Mouse (Mus musculus) regulatory T cell (primary cell): Measurements from ENCODE around the gene Enpp4.

ENCODE experiments used
- in situ Hi-C: fragments of 300-600 bp; cut with MboI, MseI; formaldehyde crosslinking; loops from one replicate; pipeline ENCODE4 v1.15.1; 2025; ENCODE audit warnings: high pct_unique_total_duplicates

Enpp4 gene

GRCm38 (mm10) chr17:44100486-44100885, 5.1 kb downstream of the Enpp4 start:
- in situ Hi-C loops, result no loop called here

- in situ Hi-C loops, result no loop called here
These were observed 14.1 kb downstream of the Enpp4 start for GRCm38 (mm10) chr17:44091512-44091911.

GRCm38 (mm10) chr17:44090916-44091315, 14.7 kb downstream of the Enpp4 start:
- in situ Hi-C loops, result no loop called here

- in situ Hi-C loops, result no loop called here
These were observed 17.4 kb downstream of the Enpp4 start for GRCm38 (mm10) chr17:44088226-44088625.

DNA sequence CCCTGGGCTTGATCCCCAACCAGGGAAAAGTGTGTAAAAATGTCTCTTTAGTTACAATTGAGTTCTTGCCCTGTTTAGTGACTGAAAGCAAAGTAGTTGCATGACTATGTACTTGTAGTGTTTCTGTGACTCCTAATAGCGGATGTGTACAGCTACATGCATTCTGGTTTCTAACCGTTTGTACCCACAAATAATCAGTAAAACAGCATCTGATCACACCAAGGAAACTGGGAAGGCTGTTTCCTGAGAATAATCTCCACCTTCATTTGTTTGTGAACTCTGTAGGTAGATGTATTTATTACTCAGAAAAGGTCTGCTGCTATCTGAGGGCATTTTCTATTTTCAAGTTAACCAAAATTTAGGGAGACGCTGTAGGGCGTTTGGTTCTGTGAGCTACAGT, 22.5 kb downstream of the Enpp4 start:
- in situ Hi-C loops, result no loop called here

GRCm38 (mm10) chr17:44078631-44079350, 26.8 kb downstream of the Enpp4 start, which contains the start of gene Enpp5:
Enpp5 (plus strand) TSS chr17:44078813.
- in situ Hi-C loops, result no loop called here

DNA sequence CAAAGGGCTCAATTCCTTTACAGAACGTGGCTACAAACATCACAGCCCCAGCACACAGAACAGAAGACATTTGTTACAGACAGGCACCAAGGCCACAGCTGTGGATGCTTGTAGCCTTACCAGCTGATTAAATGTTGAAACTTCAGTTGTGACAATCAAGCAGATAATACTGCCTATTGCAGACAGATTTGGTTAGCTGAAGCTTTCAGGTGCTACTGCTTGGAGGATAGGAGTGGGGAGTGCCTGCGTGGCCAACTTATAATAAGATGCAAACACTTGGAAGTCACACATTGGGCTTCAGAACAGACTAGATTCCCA, 27.8 kb downstream of the Enpp4 start:
- in situ Hi-C loops, result no loop called here

GRCm38 (mm10) chr17:44077146-44077842, 28.3 kb downstream of the Enpp4 start:
- in situ Hi-C loops, result no loop called here

GRCm38 (mm10) chr17:44076051-44076680, 29.4 kb downstream of the Enpp4 start:
- in situ Hi-C loops, result no loop called here

DNA sequence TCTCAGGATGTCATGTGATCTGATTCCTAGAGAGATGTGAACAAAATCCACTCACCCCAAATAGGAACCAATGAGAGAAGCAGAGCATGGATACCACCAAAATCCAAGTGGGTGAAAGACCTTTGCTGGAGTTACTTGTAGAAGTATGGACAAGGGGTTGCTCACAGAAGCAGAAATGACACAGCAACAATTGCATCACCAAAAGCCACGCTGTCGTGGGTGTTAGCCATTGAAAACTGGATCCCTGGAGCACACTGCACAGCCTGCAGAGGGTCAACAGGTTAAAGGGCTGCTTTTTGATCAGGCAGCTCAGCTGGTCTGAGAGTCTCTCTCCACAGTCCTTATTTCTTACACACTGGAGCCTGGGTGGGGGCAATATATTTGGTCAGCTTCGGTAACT, 30.0 kb downstream of the Enpp4 start:
- in situ Hi-C loops, result no loop called here

- in situ Hi-C loops, result loop anchor here (5.0 kb wide), 1 partner anchor 61 kb away; no protein-coding TSS in a partner anchor
These were observed 33.9 kb downstream of the Enpp4 start for GRCm38 (mm10) chr17:44071680-44072079.

GRCm38 (mm10) chr17:44068876-44069275, 36.7 kb downstream of the Enpp4 start:
- in situ Hi-C loops, result no loop called here

GRCm38 (mm10) chr17:44061289-44061890, 44.2 kb downstream of the Enpp4 start:
- in situ Hi-C loops, result no loop called here

- in situ Hi-C loops, result no loop called here
These were observed 44.8 kb downstream of the Enpp4 start for GRCm38 (mm10) chr17:44060781-44061180.

DNA sequence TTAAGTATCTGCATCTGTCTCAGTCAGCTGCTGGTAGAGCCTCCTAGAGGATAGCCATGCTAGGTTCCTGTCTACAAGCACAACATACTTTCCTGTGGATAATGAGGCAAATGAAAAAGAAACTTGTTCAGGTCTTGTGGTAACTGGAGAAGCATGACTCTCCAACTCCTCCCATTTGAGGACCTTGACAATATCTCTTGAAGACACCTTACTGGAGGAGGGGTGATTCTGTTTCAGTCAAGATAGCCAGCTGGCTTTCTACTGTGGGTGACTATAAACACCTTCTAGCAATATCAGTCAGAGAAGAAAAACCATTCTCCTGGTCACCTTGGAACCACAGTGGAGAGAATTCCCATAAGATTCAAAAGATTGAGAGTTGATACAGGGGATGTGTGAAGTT, 47.5 kb downstream of the Enpp4 start:
- in situ Hi-C loops, result no loop called here

- in situ Hi-C loops, result no loop called here
These were observed 48.5 kb downstream of the Enpp4 start for GRCm38 (mm10) chr17:44057123-44057522.

DNA sequence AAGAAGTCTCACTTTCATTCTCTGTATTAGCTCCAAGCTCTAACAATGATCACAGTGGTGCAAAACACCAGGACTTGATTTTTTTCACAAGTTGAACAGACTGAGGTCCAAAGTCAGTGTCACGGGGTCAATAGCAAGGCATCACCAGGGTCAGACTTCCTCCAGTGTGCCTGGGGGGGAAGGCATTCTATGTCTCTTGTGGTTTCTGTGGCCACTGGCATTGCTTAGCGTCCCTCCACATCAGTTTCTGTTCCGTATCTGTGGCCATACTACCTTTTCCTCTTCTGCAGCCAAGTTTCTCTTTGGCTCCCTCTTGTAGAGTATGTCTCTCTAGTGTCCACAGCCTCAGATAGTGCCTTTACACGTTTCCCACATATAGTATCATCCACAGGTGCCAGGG, 52.2 kb downstream of the Enpp4 start:
- in situ Hi-C loops, result no loop called here
